Mouse (Mus musculus) liver, postnatal 0 days (tissue): ENCODE results near the gene Rtp1.

Source experiments
- CTCF ChIP-seq: sonication (generic); IDR thresholded peaks from 2 replicates; pipeline ENCODE4 v1.5.1; 2016; ENCODE audit warnings: antibody characterized with exemption, low read depth
- EP300 ChIP-seq: IDR thresholded peaks from 2 replicates; pipeline ENCODE4 v1.6.1; 2016; ENCODE audit warnings: antibody characterized with exemption, low read depth, mild to moderate bottlenecking

GRCm38 (mm10) chr16:23454376-23454775, 25.4 kb downstream of the Rtp1 start:
- TF ChIP-seq CTCF (no peak), EP300 (no peak)
